Mouse (Mus musculus) G1E (cell line): ENCODE results near the gene Pqbp1. TPM values are rescaled to one million over a fixed set of nuclear protein-coding genes. Genes with fewer than 3 reads are reported as not detected.
"Not testable (repeated sequence)": the region's sequence is repeated elsewhere in the genome, so short reads cannot be mapped to it uniquely, and the experiment has no call there.

ENCODE experiments used
- ATAC-seq: 2 replicates; pipeline ENCODE4 v1.8.0; 2016; ENCODE audit warnings: mild to moderate bottlenecking; ENCODE audit not compliant: insufficient number of reproducible peaks, poor library complexity, low FRiP score, severe bottlenecking; ENCODE audit errors: extremely low read depth
- DNase-seq: peaks from one replicate; pipeline ENCODE4 v3.0.0; 2012; ENCODE audit warnings: low spot score
- H3K27me3 ChIP-seq: 2 replicates; pipeline ENCODE4 v1.6.1; 2012; ENCODE audit warnings: mild to moderate bottlenecking, low read length, inconsistent platforms; ENCODE audit not compliant: insufficient read depth
- H3K36me3 ChIP-seq: replicated peaks from 2 replicates; pipeline ENCODE3; 2012; ENCODE audit warnings: mild to moderate bottlenecking, inconsistent platforms
- H3K4me1 ChIP-seq: 2 replicates; pipeline ENCODE4 v1.6.1; 2012; ENCODE audit warnings: low read depth, low read length, inconsistent platforms, mixed read lengths; ENCODE audit not compliant: insufficient read depth
- H3K4me3 ChIP-seq: 2 replicates; pipeline ENCODE4 v1.5.1; 2012; ENCODE audit warnings: low read depth, mild to moderate bottlenecking, inconsistent platforms, low read length, moderate library complexity, mixed read lengths
- H3K9me3 ChIP-seq: replicated peaks from 2 replicates; pipeline ENCODE4 v1.6.1; 2012; ENCODE audit warnings: inconsistent platforms
- CTCF ChIP-seq: IDR thresholded peaks from 2 replicates; pipeline ENCODE4 v1.5.1; 2012; ENCODE audit warnings: low read depth, low read length, inconsistent platforms, mixed read lengths
- GATA1 ChIP-seq: IDR thresholded peaks from 2 replicates; pipeline ENCODE4 v1.6.1; 2012; ENCODE audit warnings: borderline replicate concordance, low read length, inconsistent platforms, mixed read lengths
- GATA2 ChIP-seq: IDR thresholded peaks from 2 replicates; pipeline ENCODE4 v1.6.1; 2012; ENCODE audit warnings: low read depth, low read length, inconsistent platforms, borderline replicate concordance
- POLR2AphosphoS5 ChIP-seq: IDR thresholded peaks from 2 replicates; pipeline ENCODE4 v1.6.1; 2012; ENCODE audit warnings: low read depth, low read length, inconsistent platforms; ENCODE audit not compliant: insufficient replicate concordance
- TAL1 ChIP-seq: conservative IDR thresholded peaks from 2 replicates; pipeline ENCODE4 v1.6.1; 2012; ENCODE audit warnings: low read depth, low read length, inconsistent platforms, mixed read lengths
- polyA plus RNA-seq: library from polyadenylated mRNA; stranded (reverse); fragments of >175 nt; gene quantifications from 2 replicates; pipeline ENCODE4 v1.2.3, GENCODE M21; 2012
- total RNA-seq, 2 experiments: library from RNA; stranded (forward) in 1 of 2; stranded (reverse) in 1 of 2; fragments of 200-1000 nt in 1 of 2; fragments of >200 nt in 1 of 2; fragmentation: Nextera tagmentation in 1 of 2; gene quantifications; 2 replicates each; pipeline ENCODE4 v1.2.3; 2014 to 2017

Pqbp1 gene
- total and polyA plus RNA-seq, 3 experiments, result 64.3 to 152 (median 146) TPM

GRCm38 (mm10) chrX:7928270-7928790 is 29.3 kb upstream of the Pqbp1 start, which contains the start of gene Eras:
TSS of gene Eras (minus strand) at chrX:7928607.
- no peak for ATAC-seq
- DNase-seq, result no peak
- H3K4me1 ChIP-seq, result 0 out of 2 replicates have a peak, but pooled peaks cover 4% of the 10 kb centered on the region
- TF ChIP-seq TAL1, result no peak
- no peak for TF ChIP-seq GATA1
- TF ChIP-seq CTCF, result no peak
- TF ChIP-seq GATA2, result no peak
- no peak for TF ChIP-seq POLR2AphosphoS5
- H3K36me3 ChIP-seq, result peaks cover 25% of the 10 kb centered on the region
- peaks cover 31% of the 10 kb centered on the region for H3K27me3 ChIP-seq
- H3K9me3 ChIP-seq, result no peaks in the 10 kb centered on the region
- H3K4me3 ChIP-seq, result no peak within 1 kb of the TSS

- ATAC-seq (no peak), DNase-seq (no peak)
- Histone ChIP-seq H3K27me3 (peaks cover 43% of the 10 kb centered on the region), H3K9me3 (no peaks in the 10 kb centered on the region), H3K4me3 (no peak overlapping the region), H3K4me1 (0 out of 2 replicates have a peak, but pooled peaks cover 4% of the 10 kb centered on the region), H3K36me3 (peaks cover 19% of the 10 kb centered on the region)
- no peak for TF ChIP-seq TAL1
- TF ChIP-seq GATA1, result no peak
- TF ChIP-seq POLR2AphosphoS5, result no peak
- TF ChIP-seq GATA2, result no peak
- TF ChIP-seq CTCF, result no peak
These were observed 28.0 kb upstream of the Pqbp1 start for GRCm38 (mm10) chrX:7927116-7927515.

- Histone ChIP-seq H3K27me3 (peaks cover 48% of the 10 kb centered on the region), H3K9me3 (no peaks in the 10 kb centered on the region), H3K4me3 (no peak overlapping the region), H3K36me3 (peaks cover 11% of the 10 kb centered on the region), H3K4me1 (0 out of 2 replicates have a peak, but pooled peaks cover 4% of the 10 kb centered on the region)
- no peak for TF ChIP-seq CTCF
- TF ChIP-seq GATA2, result no peak
- TF ChIP-seq GATA1, result no peak
- no peak for TF ChIP-seq TAL1
- no peak for TF ChIP-seq POLR2AphosphoS5
- DNase-seq (no peak), ATAC-seq (no peak)
These were observed 27.2 kb upstream of the Pqbp1 start for GRCm38 (mm10) chrX:7926266-7926665.

GRCm38 (mm10) chrX:7922032-7922431 is 23.0 kb upstream of the Pqbp1 start:
- Histone ChIP-seq H3K4me3 (no peak overlapping the region), H3K9me3 (no peaks in the 10 kb centered on the region), H3K36me3 (no peaks in the 10 kb centered on the region), H3K27me3 (peaks cover 46% of the 10 kb centered on the region), H3K4me1 (no peaks in the 10 kb centered on the region)
- DNase-seq (no peak), ATAC-seq (no peak)
- TF ChIP-seq GATA2 (no peak), POLR2AphosphoS5 (no peak), GATA1 (no peak), CTCF (no peak), TAL1 (no peak)

- Histone ChIP-seq H3K9me3 (no peaks in the 10 kb centered on the region), H3K36me3 (no peaks in the 10 kb centered on the region), H3K4me1 (no peaks in the 10 kb centered on the region), H3K4me3 (no peak within 1 kb of the TSS), H3K27me3 (peaks cover 39% of the 10 kb centered on the region)
- ATAC-seq (no peak), DNase-seq (no peak)
- TF ChIP-seq POLR2AphosphoS5 (no peak), CTCF (no peak), GATA1 (no peak), TAL1 (no peak)
These were observed 20.7 kb upstream of the Pqbp1 start, which contains the start of gene Pcsk1n for GRCm38 (mm10) chrX:7919601-7920383. TSS of gene Pcsk1n (plus strand) at chrX:7919822.

- ATAC-seq, DNase-seq, H3K9me3 ChIP-seq, H3K36me3 ChIP-seq, H3K4me3 ChIP-seq, H3K4me1 ChIP-seq: not testable (repeated sequence)
- peaks cover 27% of the 10 kb centered on the region for H3K27me3 ChIP-seq
These were observed 18.9 kb upstream of the Pqbp1 start for GRCm38 (mm10) chrX:7917960-7918359.

GRCm38 (mm10) chrX:7915669-7916068 is 16.6 kb upstream of the Pqbp1 start:
- not testable (repeated sequence) for ATAC-seq, DNase-seq, H3K4me1 ChIP-seq, H3K4me3 ChIP-seq, H3K9me3 ChIP-seq, H3K36me3 ChIP-seq
- peaks cover 13% of the 10 kb centered on the region for H3K27me3 ChIP-seq
